Mouse (Mus musculus): ENCODE measurements around the gene Sec13.

- no peak for TF ChIP-seq EP300 (IDR thresholded peaks at IDR 0.05; ENCODE audit: insufficient read depth, low read depth, low read length)
- TF ChIP-seq CTCF (IDR thresholded peaks at IDR 0.05; ENCODE audit: low read depth, low read length): no peak
Observed at GRCm38 (mm10) chr6:113691084-113691462, 49.5 kb downstream of the Sec13 start.
